Mouse (Mus musculus) B cell, adult 2 months (primary cell): ENCODE measurements around the gene Lrig1.

Source experiments
- DNase-seq, 2 experiments: peaks; one replicate each; pipeline ENCODE4 v3.0.0; 2022

Gene Lrig1

DNA sequence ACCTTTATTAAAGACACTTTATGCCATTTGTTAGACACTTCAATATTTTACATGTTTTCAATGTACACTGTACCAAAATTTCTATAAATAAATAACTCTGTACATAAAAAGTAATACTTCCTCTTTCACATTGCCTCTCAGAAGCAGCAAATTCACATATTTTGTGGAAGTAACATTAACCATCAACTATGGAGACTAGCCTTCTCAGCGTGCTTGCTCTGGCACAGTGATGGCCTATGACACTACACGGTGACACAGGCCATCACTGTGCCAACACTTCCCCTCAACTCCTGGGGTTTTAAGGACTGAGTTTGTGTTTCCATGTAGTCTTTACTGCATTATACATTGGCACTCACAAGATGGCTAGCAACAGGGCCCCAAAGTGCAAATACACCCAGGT is 95.4 kb downstream of the Lrig1 start:
- peak; percentile 11 to 17 for DNase-seq

DNA sequence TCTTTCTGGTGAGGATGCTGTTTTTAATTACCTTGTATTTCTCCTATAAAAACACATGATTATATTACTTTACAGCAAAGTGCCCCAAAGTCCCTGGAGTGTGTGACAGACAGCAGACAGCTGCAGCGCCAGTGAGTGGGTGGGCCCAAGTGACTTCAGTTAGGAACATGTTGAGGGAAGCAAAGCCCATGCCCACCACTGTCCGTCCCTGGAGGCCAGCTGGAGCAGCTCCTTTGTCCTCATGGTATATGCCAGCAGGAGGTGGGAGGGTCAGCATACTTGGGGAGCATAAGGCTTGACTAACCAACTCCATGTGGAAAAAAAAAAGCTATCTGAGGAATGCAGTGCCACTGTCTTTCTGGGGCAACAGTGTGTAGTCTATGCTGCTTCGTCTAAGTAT is 95.9 kb downstream of the Lrig1 start:
- DNase-seq: peak in 1 of 2 experiments; percentile 4

GRCm38 (mm10) chr6:94601811-94602210 is 98.1 kb downstream of the Lrig1 start:
- DNase-seq: peak in 1 of 2 experiments; percentile 17

GRCm38 (mm10) chr6:94601101-94601500 is 98.9 kb downstream of the Lrig1 start:
- no peak for DNase-seq

DNA sequence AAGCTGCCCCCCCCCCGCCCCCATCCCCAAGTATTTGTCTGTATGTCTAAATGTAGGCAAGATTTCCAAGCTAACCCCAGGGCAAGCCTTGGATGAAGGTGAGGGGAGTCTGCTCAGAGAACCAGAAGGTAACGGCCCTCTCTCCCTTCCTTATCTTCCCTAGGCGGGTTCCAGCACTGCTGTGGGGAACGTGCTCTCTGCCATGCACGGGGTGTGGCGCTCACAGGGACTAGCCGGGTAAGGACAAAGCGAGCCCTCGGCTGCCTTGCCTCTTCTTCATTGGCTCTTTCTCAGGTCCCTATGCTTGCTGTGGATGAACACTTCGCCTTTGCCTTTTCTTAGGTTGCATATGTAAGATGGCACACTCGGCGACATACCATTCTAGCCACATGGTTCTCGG is 100.9 kb downstream of the Lrig1 start:
- no peak for DNase-seq

DNA sequence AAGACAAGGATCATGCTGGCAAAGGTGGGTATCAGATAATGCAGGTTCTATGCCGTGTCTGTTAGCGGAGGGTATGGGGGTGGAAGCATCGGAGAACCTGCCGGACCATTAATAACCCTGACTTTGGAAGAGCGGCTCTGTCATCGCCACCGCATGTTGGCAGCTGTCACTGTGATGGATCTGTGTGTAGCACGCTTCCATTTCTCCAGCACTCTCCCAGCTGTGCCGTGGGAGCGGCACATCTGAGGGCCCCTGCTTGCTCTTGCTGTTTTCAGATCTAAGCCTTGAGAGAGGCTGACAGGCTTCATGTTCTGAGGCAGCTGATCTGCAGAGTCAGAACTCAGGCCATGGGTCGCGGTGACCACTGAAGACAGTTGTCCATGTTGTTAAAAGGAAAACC is 101.5 kb downstream of the Lrig1 start:
- DNase-seq: no peak

DNA sequence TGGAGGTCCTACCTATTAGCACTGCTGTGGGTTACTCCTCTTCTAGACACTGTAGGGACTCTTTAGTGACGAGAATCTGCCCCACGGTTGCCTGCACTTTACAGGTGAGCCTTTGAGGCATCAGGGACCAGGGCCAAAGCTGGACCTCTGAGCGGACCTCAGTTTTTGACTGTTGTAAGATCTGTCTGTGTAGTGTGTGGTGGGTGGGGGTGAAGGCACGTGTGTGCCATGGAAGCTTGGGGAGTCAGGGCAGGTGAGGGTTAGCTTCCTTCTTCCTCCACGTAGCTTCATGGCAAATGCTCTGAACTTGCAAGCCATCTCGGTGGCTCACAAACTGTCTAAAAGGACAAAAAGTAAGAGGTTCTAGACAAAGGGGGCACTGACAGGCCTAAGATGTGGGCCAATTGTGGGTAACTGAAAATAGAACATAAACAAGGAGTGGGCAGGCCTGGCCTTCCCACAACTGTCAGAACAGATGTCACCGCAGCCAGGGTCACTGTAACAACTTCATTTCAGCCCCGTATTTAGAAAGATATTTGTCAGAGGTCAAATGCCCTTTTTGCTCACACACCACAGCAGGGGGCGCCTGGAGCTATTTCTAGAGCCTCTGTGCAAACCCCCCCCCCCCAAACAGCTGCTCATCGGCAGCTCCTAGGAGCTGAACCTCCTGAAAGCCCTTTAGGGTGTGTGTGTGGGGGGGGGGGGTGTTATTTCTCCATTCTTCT is 103.0 kb downstream of the Lrig1 start:
- DNase-seq: peak; percentile 21 to 36

DNA sequence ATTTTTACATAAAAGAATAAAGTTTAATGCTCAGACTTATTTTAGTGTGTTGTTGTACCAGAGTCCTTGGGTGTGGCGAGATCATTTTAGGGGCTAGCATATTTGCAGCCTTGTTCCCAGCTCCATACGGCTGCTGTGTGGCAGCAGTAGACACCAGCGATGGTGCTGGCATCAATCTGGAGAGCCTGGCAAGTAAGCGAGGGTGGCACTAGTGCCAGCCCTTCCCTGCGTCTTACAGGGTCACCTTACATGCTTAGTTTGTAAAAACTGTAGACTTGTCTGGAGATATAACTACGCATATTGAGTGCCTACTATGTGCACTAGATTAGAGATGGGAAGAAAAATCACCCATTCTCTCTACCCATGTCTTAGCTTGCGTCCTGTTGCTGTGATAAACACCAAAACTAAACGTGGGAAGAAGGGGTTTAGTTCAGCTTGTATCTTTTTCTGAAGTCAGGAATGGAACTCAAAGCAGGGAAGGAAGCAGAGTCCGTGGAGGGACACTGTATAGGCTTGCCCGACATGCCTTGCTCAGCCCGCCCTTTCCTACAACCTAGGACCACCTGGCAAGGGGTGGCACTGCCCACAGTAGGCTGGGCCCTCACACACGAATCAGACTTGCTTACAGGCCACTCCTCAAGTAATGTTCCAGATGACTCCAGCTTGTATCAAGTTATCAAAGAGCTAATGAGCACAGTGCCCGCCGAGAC is 103.8 kb downstream of the Lrig1 start:
- no peak for DNase-seq

DNA sequence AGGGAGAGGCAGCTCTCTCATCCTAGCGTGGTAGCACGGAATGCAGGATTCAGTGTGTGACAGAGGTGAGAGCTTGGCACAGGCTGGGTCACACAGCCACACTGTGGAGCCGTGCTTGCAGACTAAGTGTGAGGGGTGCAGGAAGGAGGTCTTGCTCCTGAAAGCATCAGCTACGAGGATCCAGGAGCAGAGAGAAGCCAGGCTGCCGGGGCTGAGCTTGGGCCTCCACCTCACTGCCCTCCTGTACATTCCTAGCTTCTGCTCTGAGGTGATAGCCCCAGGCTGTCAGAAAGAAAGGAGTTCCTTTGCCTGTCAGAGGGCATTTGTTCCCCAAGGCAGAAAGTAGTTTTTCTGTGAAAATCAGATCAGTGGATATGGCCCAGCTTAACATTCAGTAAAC is 104.8 kb downstream of the Lrig1 start:
- no peak for DNase-seq

- no peak for DNase-seq
Measured at GRCm38 (mm10) chr6:94594711-94595110, 105.2 kb downstream of the Lrig1 start.

DNA sequence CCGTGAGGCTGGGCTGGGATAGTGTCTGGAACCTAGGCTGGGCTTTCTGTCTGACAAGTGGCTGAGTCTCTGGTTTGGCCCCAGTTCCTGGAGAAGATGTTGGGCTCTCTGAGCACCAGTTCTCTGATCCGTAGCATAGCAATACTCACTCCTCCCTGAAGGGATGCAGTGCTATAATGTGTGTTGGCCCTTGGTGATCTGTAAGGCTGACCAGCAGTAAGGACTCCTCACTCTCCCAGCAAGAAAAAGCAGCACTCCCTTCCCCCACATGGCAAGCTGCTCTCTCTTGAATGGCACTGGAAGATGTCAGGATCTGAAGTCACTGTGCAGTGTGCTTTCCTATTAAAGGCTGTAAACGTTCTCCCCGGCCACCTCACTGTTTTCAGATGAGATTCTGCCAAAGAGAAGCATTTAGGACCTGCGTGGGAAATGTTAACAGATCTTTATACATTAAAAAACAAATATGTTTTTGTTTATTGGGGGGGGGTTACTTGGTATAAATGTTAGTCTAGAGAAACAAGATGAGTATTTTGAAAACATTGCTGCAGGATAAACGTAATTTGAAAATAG is 105.8 kb downstream of the Lrig1 start:
- no peak for DNase-seq

DNA sequence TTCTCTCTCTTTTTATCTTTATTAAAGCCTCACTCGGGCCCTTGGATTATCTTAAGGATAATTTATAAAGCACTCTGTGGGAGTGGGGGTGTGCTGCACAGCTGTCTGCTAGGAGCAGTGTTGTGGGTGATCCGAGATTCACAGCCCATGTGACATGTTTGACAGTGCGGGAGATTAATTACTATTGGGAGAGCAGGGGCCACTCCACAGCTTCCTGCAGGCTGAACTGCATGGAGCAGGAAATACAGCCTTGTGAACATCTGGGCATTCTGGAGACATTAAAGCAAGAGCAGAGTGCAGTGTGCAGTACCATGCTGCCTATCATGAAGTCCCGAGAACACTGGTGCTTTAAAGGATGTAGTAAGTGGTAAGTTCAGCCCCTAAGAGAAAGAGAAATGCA is 107.2 kb downstream of the Lrig1 start:
- no peak for DNase-seq

GRCm38 (mm10) chr6:94592243-94592642 is 107.7 kb downstream of the Lrig1 start:
- DNase-seq: no peak

DNA sequence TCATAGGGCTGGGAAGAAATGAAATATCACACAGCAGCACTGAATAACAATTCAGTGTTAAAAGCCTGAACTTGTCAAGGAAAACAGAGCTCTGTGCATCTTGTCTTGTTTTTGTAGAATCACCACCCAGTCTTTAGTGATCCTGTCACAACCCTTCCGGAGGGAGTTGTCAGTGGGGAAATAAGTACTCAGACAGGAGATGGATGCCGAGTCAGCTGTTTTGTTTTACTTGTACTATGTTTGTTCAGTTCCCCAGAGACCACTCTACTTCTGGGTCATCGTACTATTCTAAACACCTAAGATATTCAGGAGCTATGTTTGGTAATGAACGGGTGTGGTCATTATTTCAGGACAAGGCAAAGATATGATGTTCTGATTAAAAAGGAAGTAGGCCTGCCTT is 111.6 kb downstream of the Lrig1 start:
- DNase-seq: no peak

- DNase-seq: no peak
Measured at GRCm38 (mm10) chr6:94584976-94585375, 115.0 kb downstream of the Lrig1 start.

GRCm38 (mm10) chr6:94584147-94584695 is 115.7 kb downstream of the Lrig1 start:
- DNase-seq: no peak

- DNase-seq: no peak
Measured at GRCm38 (mm10) chr6:94582055-94582454, 117.9 kb downstream of the Lrig1 start.

DNA sequence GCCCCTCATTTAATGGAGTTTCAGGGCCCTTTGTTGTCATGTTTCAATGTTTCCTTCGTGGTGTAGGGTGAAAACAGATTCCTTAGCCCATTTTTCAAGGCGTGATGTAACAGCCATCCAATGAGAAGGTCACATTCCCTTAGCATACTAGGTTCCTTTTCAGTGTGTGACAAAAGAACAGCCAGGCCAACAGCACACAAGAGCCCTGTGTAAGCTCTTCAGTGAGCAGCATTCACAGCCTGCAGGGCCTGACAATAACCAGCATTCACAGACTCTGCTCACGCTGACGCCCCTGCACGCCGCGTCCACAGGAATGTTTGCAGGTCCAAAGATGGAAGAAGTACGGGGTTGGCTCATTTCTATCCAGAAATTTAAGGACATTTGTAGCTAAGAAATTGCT is 122.0 kb downstream of the Lrig1 start:
- no peak for DNase-seq

GRCm38 (mm10) chr6:94575526-94576166 is 124.3 kb downstream of the Lrig1 start:
- DNase-seq: no peak

DNA sequence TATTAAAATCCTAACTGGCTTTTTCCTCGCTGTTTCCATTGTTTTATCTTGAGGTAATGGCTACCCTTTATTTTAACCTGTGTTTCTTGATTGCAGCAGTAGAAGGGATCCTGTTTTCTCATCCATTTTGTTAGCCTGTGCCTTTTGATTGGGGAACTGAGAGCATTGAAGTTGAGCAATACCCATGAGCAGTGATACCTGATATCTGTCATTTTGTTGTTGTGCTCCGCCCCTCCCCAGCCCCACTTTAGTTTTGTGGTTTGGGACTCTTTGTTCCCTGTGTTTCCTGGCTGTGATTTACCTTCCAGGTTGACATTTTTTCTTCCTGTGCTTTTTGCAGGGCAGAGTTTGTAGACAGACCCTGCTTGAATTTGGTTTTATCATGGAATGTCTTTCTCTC is 131.9 kb downstream of the Lrig1 start:
- no peak for DNase-seq

- DNase-seq: no peak
Measured at GRCm38 (mm10) chr6:94565766-94566165, 134.2 kb downstream of the Lrig1 start.

DNA sequence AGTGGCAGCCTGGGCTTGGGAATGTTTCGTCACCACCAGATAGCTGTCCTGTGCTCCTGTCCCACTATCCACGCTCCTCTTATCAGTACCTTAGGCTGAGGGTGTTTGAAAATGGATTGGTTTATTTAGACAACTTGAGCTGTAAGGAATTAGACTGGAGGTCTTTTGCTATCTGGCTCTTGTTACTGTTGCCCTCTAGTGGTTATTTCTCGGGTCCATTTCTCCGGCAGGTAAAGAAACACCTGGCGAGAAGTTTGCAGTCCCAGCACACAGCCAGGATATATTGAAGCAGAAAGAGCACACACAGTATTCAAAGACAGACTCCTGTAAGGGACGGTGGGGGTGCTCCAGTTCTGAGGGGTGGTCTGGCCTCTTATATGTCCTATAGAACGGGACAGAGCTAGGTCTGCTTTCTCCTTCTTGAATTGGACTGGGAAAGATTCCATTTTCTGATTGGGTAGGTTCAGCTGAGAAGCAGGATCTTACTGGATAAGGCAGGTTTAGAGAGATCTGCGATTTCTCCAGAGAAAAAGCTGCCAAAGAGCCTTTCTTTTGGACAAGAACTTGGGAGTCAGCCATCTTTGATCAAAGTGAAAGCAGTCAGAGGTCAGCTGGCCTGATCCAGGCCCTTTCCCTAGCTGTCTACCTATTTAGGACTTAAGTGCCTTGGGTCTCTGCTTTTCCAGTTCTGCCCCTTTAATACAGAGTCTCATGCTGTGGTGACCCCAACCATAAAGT is 136.6 kb downstream of the Lrig1 start:
- DNase-seq: no peak

- no peak for DNase-seq
Measured at GRCm38 (mm10) chr6:94561346-94561745, 138.6 kb downstream of the Lrig1 start.
